Mouse (Mus musculus): ENCODE results near the gene Zfp958.
"Not testable (repeated sequence)": the region's sequence is repeated elsewhere in the genome, so short reads cannot be mapped to it uniquely, and the experiment has no call there.

The Zfp958 gene

DNA sequence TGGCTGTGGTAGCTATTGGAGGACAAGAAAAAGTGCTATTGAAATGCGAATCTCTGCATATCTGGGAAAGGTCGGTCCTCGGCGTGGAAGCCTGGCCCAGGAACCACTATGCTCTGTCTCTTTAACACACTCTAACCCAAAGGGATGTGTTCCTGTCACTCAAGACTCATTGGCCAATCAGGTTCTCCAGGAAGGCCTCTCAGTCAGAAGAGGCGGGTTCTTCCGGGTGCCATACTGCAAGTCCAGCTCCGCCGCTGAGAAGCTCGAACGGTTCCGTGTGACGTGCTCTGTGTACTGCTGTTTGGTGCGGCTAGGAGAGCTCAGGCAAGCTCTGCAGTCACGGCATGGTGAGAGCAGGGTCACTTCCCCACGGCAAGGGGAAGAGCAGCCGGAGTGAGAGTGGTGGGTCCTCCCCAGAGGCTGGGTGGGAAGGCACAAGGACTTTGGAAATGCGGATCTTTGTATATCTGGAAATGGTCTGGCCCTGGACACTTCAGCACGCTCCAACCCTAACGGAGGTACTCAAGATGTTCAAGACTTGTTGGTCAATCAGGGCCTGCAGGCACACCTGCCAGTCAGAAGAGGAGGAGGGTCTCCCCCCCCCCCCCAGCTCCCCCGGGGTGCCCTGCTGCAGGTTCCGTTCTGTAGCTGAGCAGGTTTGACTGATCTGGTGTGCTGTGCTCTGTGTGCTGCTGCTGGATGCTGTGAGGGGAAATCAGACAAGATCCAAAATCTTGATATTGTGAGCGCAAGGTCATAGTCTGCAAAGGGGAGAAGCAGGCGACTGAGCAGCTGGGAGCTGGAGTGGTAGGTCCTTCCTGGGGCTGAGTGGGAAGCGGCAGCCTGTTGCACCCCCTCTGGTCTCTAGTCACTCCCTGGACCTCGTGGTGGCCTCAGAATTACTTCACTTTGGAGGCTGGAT, at the start of gene Zfp958:
TSS of gene Zfp958 (plus strand) at position 236 of the 922 bp plus-strand sequence.
- DNase-seq = peak; percentile 94

DNA sequence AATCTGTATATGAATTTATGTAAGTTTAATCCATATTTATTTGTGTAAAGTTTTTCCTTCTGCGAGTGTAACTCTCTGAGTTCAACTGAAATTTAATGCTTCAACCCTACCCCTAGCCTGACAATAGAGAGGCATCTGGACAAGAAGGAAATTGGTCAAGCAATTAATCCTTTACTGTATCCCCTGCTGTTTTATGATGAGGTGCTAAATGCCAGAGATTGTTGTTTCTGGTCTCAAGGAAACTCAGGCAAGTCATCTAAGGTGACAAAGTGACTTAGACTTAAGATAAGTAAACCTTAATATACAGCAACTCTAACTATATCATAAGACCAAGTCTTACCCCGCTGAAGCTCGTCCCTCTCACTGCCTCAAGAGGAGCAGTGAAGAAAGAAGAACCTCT, 31.0 kb upstream of the Zfp958 start:
- no peak for DNase-seq

DNA sequence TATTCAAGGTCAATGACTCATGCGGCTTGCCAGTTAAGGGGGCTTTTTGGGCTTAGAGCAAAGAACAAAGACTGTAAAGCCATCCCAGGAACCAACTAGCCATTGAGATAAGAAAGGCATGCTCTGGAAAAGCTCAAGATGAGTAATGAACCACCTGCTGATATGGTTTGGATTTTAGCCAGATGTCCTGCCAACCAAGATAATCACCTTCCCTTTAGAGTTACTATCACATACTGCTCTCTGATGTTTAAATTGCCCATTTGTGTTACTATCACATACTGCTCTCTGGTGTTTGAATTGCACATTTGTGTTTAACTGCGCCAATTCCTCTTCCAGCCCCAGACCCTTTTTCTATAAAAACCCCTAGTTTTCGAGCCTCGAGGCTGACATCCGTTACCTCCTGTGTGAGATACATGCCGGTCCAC, 30.2 kb upstream of the Zfp958 start:
- DNase-seq = no peak

DNA sequence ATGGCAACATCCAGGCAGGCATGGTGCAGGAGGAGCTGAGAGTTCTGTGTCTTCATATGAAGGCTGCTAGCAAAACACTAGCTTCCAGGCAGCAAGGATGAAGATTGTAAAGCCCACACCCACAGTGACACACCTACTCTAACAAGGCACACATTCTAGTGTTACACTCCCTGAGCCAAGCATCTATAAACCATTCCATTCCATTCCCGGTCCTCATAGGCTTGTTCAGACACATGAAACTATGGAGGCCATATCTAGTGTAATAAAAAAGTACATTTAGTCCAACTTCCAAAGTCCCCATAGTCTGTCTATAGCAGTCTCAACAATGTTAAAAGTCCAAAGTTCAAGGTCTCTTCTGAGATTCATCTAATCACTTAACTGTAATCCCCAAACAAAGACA, 28.3 kb upstream of the Zfp958 start:
- DNase-seq = no peak

DNA sequence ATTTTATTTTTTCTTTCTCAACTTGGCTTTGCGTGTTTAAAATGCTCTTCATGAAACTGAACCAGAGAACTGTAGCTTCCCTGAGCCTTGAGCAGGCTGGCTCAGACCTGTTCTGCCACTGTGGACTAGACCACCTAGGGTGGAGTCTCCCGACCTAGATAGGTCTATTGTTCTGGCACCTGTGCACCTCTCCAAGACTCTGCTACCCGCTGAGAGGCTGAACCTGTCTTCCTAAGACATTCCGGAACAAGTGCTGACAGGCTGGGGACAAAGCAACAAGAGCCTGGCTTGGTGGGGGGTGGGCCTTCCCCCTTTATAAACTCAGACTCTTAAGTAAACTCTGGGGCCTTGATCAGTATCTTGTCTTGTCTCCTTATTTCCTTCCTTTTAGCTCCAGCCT, 26.6 kb upstream of the Zfp958 start:
- DNase-seq = no peak

DNA sequence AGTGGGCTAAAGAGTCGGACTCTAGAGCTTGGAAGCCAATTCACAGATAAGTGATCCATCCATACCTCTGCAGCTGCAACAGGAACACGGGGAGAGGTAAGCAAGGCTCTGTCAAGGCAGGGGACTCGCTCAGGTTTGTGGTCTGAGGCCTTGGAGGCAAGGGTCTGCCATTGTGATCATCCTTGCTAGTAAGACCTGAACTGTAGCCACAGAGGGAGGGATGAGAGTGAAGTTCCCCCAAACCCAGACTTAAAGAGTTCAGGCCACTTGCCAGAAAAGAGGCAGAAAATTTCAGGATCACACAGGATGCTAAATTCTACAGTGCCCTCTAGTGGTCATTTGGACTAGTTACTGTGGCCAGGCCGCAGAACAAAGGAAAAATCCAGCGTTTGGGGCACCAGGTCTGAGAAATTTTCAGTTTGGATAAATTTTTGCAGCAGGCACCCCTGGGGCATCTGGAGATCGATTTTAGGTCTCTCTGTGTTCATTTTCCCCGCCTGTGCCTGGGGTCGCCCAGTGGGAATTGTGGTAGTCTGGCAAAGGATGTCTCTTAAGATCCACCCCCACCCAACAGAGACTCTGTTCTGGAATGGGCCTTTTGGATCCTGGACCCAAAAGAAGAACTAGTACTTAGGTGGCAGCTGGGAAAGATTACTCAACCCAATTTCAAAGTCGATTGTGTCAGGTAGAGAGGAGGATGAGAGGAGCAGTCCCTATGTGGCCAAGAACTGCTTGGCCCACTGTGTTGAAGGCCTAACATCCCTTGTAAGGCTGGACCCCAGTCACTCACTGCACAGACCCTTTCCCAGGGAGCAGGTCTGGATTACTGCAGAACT, 24.6 kb upstream of the Zfp958 start:
- DNase-seq = peak; percentile 22

DNA sequence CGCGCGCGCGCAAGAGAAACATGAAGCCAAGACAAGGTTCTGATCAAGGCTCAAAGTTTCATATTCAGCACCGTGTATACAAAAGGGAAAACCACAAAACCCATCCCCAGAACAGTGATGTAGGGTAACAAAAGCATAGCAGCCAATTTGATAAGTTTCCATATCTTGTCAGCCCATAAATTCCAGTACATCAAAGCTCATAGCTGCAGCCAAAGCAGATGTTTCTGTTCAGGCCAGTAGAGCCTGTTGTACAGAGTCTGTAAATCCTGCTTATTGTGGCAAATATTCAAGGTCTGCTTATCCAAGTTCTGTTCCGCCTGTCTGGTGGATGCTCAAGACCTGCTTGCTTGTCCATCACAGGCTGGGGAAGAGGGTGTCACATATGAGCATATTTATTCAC, 4.1 kb upstream of the Zfp958 start:
- DNase-seq = no peak

DNA sequence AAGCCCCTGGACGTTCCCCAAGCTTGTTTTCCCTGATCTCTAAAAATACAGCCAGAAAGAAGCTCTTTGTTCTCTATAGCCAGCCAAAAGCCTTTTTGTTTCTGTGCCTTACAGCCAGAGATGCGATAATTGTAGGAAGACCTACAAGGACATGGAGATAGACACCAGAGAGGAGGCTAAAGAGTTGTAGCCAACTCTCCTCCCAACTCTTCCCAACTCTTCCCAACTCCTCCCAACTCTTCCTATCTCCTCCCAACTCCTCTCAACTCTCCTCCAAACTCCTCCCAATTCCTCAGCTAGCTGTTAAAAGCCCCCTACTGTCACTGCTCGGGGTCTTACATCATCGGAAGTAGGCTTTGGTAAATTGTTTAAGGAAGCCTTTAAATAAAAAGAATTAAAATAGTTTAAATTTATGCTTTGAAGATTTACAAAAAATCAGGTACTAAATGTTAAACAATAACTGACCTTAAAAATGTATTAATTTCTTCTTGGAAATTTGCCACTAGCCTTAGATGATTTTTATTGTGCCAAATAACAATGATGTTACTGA, 1.3 kb upstream of the Zfp958 start:
- not testable (repeated sequence) for DNase-seq

DNA sequence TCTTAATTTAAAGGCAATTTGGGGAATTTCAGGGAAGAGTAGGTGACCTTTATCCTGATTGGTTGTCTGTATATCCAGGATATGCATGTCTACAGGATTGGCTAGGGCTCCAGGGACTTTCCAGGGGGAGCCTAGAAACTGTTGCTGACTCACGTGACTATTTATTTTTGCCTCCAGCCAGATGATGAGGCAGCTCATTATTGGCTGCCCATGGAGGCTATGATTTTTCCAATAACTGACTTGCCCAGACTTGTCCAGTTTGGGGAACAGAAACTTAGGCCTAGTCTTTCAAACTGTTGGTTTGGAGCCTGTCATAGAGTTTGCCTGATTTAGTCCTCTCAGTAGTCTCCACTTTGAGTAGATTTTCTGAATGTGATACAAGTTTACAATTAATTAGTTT, 14.4 kb downstream of the Zfp958 start:
- DNase-seq = no peak

DNA sequence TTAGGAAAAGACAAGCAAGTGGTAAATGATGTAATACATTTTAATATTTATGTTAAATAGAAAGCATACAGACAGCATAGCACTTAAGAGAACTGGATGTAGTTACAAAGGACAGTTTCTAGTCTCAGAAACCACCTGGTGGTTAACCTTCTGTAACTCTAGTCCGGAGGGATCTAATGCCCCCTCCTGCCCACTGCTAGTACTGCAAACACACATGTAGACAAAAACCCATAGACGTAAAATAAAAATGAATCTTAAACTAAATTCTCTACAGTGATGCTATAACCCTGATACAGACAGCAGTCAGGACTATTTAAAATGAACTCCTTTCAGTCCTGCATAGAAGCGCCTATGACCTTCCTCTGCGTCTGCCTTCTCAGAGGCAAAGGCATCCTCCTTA, 24.1 kb downstream of the Zfp958 start:
- DNase-seq = peak; percentile 21

DNA sequence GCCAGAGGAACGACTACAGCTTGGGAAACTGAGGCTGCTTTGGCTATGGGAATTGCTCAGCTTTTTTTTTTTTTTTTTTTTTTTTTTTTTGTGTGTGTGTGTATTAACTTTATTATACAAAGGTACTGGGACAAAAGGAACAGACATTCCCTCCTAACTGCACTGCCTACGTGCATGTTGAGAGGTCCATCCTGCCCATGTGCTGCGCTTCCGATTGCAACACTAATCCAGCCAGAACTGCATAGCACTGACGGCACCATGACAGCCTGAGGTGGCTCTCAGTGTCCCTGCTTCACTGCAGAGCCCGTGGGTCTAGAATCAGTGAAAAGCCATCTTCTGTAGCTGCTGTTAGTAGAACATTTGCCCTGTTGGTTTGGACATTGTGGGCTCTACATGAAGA, 30.0 kb downstream of the Zfp958 start:
- not testable (repeated sequence) for DNase-seq

DNA sequence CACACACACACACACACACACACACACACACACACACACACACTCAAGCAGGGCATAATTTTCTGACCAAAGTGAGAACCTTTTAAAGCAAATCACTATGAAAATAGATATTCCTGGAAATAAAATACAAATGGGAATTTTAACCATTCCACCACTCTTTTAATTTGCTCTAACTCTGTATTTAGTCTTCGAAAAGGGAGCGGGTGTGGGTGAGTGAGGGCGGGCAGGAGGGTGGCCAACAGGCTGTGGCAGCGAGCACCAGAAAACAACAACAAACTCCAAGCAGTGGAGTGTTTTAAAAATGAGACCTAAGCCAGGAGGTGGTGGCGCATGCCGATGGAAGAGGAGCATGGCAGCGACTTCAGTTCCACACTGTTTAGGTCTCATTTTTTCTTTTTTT, 43.6 kb downstream of the Zfp958 start:
- peak; percentile 58 for DNase-seq

DNA sequence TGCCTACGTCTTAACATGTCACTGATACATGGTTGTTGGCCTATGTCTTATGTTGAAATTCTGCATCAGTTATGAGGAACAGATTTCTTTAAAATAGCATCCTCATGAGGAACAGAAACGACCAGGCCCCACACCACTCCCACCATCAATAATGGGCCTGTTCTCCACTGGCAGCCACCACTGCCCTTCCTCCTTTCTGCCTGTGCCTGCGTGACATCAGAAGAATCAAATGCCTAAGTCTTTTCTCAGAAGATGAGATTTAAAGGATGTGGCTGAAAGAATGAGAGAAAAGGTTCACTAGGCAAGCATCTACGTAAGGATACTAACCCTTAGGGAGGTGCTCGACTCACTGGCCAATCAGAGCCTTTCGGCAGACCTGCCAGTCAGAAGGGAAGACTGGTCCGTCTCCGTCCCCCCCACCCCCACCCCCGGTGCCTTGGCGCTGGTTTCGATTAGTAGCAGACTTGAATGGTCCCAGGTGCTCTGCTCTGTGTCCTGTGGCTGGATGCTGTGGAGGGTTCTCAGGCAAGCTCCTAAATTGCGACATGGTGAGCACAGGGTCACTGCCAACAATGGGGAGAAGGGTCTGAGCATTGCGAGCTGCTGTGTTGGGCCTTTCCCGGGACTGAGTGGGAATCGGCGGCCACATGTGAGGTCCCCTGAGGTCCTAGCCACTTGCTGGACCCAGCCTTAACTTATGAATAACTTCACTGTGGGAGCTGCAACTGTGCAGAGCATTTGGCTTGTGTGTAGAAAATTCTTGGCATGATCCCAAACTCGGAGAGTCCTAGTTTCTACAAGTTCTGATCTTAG, 62.4 kb downstream of the Zfp958 start:
- peak; percentile 5 for DNase-seq

DNA sequence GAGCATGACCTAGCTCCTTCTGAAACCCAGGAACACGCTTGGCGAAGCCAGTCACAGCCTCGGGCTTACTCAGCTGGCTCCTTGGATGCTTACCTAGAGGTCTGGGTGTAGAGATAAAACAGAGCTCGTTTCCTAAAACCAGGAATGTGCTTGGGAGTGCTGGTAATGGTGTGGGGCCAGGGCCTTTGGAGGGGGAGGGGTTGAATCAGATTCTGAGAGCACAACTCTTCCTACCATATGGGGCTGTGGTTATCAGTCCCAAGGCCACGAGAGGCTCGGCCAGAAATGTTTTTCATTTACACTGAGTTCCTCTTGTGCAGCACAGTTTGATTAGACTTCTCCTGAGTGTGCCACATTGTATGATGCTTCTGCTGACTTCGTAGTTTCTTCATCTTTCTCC, 63.6 kb downstream of the Zfp958 start:
- peak; percentile 26 for DNase-seq

DNA sequence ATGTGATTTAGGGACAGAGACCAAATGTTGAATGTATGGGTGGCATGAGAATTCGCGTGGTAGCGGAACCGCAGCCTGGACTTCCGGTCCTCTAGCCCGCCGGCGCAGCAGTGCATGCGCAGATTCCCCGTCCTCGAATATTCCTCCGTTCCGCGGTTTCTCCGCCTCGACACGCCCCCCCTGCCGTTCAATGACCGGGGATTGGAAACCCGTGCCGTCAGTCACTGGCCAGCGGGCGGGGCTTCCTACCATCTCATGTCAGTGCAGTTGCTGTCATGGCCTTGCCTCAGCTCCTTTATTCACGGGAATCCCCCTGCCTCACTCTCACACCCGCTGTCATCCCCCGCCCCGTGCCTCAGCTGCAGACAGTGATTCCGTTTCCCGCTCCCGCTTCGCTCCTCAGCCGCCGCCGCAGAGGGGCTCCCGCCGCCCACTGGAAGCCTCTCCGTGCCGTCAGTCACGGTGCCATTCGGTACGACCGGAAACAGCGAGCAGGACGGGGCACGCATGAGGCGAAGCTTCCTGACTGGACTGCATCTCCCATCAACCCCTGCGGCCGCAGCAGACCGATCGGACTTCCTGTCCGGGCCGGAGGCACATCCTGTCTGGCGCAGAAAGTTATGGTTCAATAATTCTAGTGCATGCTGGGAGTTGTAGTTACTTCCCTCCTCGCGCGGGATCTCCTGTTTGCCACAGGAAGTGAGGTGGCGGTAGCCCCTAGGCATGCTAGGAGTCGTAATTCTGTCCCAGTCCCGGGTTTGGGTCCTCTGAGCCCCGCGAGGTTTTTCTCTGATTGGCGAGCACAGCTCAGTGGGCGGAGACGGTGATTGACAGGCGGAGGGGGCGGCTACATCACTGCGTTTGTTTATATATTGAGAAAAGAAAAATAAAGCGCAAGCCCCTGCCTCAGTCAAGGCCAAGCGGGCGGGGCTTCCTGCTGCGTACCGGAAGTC, 64.6 kb downstream of the Zfp958 start:
- DNase-seq = peak; percentile 98

DNA sequence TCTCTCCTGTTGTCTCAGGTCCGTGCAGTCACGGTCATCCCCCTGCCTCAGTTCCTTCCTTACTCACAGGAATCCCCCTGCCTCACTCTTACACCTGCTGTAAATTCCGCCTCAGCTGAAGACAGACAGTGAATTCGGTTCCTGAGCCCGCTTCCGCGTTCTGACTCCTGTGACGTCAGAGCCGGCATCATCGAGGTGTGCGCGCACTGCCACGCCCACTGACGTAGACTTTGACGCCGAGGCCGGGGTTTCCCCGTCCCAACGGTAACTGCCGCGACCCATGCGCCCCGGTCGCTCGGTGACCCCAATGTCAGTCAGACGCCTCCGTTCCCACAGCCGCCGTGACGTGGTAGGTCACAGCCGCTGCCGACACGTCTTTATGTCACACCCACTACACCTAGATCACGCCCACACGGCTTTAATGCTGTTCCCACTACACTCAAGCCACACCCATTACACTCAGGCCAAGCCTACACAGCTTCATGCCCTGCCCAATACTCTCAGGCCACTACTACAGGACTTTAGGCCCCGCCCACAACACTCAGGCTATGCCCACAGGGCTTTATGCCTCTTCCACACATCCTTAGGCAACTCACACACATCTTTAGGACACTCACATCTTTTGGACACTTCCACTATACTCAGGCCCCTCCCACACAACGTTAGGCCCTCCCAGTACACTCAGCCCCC, 65.4 kb downstream of the Zfp958 start:
- DNase-seq = peak; percentile 94

DNA sequence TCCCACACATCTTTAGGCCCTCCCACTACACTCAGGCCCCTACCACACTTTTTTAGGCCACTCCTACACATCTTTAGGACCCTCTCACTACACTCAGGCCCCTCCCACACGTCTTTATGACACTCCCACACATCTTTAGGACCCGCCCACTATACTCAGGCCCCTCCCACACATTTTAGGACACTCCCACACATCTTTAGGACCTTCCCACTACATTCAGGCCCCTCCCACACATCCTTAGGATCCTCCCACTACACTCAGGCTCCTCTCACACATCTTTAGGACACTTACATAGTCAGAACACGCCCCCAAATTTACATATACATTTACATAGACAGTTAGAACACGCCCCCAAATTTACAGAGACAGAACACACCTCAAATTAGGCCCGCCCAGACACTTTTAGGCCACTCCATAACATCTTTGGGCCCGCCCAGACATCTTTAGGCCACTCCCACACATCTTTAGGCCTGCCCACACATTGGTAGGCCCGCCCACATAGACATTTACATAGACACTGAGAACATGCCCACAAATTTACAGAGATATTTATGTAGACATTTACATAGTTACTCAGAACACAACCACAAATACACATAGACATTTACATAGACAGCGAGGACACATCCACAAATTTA, 66.1 kb downstream of the Zfp958 start:
- DNase-seq = peak; percentile 29

DNA sequence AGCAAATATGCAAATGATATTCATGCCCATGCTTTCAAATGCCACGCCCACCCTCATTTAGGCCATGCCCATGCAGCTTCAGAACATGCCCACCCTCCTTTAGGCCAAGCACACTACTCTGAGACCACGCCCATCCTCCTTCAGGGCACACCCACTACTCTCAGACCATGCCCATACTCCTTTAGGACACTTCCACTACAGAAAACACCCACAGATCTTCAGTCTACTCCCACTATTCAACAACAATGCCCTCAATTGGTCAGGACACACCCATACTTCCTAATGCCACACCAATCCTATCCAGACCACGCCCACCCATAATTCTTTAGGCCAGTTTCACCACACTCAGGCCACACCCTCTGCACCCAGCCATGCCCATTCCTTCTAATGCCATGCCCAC, 66.8 kb downstream of the Zfp958 start:
- DNase-seq = peak; percentile 17

Measured in thymus, postnatal 14 days (tissue).